Mouse (Mus musculus): ENCODE measurements at regions not wholly inside any gene's neighbourhood (a gene's known extent, or its start where the extent isn't known, plus 50 kb on each side); places are given as distances from the start of the nearest gene placed in this dataset.
"Not testable (repeated sequence)": the region's sequence is repeated elsewhere in the genome, so short reads cannot be mapped to it uniquely, and the experiment has no call there.

DNA sequence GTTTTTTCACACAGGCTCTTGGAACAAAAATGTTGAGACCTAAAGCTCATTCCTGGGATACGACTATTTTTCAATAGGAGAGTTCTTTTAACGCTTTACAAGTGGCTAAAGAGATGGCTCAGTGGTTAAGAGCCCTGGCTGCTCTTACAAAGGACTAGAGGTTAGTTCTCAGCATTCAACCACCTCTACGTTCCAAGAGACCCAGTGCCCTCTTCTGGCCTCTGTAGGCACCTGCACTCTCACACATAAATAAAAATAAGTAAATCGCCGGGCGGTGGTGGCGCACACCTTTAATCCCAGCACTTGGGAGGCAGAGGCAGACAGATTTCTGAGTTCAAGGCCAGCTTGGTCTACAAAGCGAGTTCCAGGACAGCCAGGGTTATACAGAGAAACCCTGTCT, 70.5 kb upstream of the Rad23b start:
- not testable (repeated sequence) for H3K36me3 ChIP-seq (ENCODE audit: control insufficient read depth, insufficient read depth, low read length); H3K4me3 ChIP-seq (ENCODE audit: low read depth, low read length); H3K4me2 ChIP-seq (ENCODE audit: low read depth, severe bottlenecking); H3K4me1 ChIP-seq (ENCODE audit: control insufficient read depth, insufficient read depth, low read length); DNase-seq (ENCODE audit: low spot score); H3K9ac ChIP-seq (ENCODE audit: low read length); H3K27ac ChIP-seq (replicated peaks; ENCODE audit: low read depth, low read length); H3K27me3 ChIP-seq (ENCODE audit: control insufficient read depth, insufficient read depth, low read length); H3K9me3 ChIP-seq (ENCODE audit: control insufficient read depth, low read length); ATAC-seq (ENCODE audit: insufficient number of reproducible peaks, low FRiP score, low TSS enrichment, low read depth)
- 91% methylated on average over 8 of the region's 8 CpGs for WGBS

DNA sequence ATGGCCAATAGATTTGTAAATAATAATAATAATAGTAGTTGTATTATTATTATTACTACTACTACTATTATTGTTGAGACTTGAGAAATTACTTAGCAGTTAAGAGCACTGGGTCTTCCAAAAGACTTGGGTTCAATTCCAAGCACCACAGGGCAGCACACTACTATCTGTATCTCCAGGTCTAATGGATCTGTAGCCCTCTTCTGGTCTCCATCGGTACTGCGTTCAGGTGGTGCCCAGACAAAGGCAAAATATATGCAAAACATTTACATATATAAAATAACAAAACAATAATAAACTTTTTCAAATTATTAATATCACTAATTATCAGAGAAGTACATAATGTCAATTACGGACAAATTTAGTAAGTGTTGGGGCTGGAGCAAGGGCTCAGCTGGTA, 69.1 kb upstream of the Rad23b start:
- DNase-seq (ENCODE audit: low spot score) (no peak), ATAC-seq (ENCODE audit: insufficient number of reproducible peaks, low FRiP score, low TSS enrichment, low read depth) (no peak)
- H3K4me2 ChIP-seq (ENCODE audit: low read depth, severe bottlenecking), result no peak overlapping the region
- no peaks in the 10 kb centered on the region for H3K4me1 ChIP-seq (ENCODE audit: control insufficient read depth, insufficient read depth, low read length)
- no peaks in the 10 kb centered on the region for H3K9me3 ChIP-seq (ENCODE audit: control insufficient read depth, low read length)
- no peaks in the 10 kb centered on the region for H3K27me3 ChIP-seq (ENCODE audit: control insufficient read depth, insufficient read depth, low read length)
- H3K36me3 ChIP-seq (ENCODE audit: control insufficient read depth, insufficient read depth, low read length), result no peaks in the 10 kb centered on the region
- H3K4me3 ChIP-seq (ENCODE audit: low read depth, low read length), result no peak overlapping the region
- WGBS, result 83% methylated on average over 3 of the region's 3 CpGs
- H3K9ac ChIP-seq (ENCODE audit: low read length), result no peak overlapping the region
- no peak overlapping the region for H3K27ac ChIP-seq (replicated peaks; ENCODE audit: low read depth, low read length)

DNA sequence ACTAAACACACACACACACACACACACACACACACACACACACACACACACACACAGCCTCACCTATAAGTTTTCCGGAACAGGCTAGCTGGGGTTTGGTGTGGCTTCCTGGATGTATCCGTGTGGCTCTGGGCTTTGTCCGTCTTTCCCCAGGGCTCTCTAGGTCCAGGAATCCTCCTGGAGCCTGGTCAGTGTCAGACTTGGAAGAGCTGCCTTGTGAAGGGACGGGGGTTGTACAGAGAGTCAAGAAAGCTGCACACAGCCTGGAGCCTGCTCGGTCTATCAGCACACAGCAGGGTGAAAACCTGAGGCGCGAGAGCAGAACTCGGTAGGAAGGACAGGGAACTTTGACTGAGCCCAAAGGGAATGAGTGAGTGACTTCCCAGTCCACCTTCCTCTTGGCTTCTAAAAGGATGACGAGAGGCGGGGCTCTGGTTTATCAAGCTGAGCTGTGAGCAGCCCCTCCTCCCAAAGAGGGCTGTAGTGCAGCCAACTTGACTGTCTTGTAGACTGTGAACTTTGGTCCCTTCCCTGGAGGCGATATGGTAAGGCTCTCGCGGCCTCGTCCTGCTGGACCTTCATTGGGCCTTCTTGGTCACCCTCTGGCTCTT, 68.3 kb upstream of the Rad23b start:
- Histone ChIP-seq H3K4me1 (ENCODE audit: control insufficient read depth, insufficient read depth, low read length) (no peaks in the 10 kb centered on the region), H3K27ac (replicated peaks; ENCODE audit: low read depth, low read length) (no peak overlapping the region), H3K4me3 (ENCODE audit: low read depth, low read length) (no peak overlapping the region), H3K9me3 (ENCODE audit: control insufficient read depth, low read length) (no peaks in the 10 kb centered on the region), H3K27me3 (ENCODE audit: control insufficient read depth, insufficient read depth, low read length) (no peaks in the 10 kb centered on the region), H3K4me2 (ENCODE audit: low read depth, severe bottlenecking) (no peak overlapping the region), H3K36me3 (ENCODE audit: control insufficient read depth, insufficient read depth, low read length) (no peaks in the 10 kb centered on the region), H3K9ac (ENCODE audit: low read length) (no peak overlapping the region)
- ATAC-seq (ENCODE audit: insufficient number of reproducible peaks, low FRiP score, low TSS enrichment, low read depth) (no peak), DNase-seq (ENCODE audit: low spot score) (no peak)
- WGBS, result 82% methylated on average over 14 of the region's 14 CpGs

DNA sequence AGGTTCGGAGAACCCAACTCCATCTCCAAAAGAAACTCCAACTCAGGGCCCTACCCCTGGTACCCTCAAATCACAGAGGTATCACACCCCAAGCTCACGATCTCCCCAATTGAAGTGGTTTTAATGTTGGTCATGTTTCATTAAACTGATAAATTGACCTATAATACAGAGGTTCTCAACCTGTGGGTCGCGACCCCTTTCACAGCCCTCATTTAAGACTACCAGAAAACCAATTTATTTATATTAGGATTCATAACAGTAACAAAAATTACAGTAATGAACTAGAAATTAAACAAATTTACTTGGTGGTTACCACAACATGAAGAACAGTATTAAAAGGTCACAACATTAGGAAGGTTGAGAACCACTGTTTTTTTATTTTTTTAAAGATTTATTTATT, 67.4 kb upstream of the Rad23b start:
- H3K36me3 ChIP-seq (ENCODE audit: control insufficient read depth, insufficient read depth, low read length), result no peaks in the 10 kb centered on the region
- no peak overlapping the region for H3K27ac ChIP-seq (replicated peaks; ENCODE audit: low read depth, low read length)
- WGBS, result 90% methylated on average over 4 of the region's 4 CpGs
- no peak overlapping the region for H3K4me2 ChIP-seq (ENCODE audit: low read depth, severe bottlenecking)
- no peak for ATAC-seq (ENCODE audit: insufficient number of reproducible peaks, low FRiP score, low TSS enrichment, low read depth)
- H3K9me3 ChIP-seq (ENCODE audit: control insufficient read depth, low read length), result no peaks in the 10 kb centered on the region
- no peak for DNase-seq (ENCODE audit: low spot score)
- no peaks in the 10 kb centered on the region for H3K4me1 ChIP-seq (ENCODE audit: control insufficient read depth, insufficient read depth, low read length)
- no peak overlapping the region for H3K9ac ChIP-seq (ENCODE audit: low read length)
- H3K27me3 ChIP-seq (ENCODE audit: control insufficient read depth, insufficient read depth, low read length), result no peaks in the 10 kb centered on the region
- no peak overlapping the region for H3K4me3 ChIP-seq (ENCODE audit: low read depth, low read length)

DNA sequence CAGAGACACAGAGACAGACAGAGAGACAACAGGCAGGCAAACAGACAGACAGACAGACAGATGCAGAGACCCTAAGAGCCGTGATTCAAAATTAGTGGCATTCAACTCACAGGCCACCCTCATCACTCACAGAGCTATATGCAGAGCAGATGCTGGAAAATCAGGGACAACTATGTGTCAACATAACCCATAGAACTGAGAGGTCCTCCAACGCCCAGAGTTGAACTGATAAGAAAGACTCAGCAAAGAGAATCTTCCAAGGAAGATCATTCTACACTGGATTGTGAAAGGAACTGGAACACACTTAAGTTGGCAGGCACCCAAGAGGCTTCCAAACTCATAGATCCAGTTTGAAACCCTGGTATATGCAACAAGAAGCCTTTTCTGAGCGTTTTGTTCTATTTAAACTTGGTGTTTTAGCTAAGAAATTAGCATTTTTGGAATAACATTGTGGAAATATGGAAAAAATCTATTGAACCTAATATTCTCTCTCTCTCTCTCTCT, 65.1 kb upstream of the Rad23b start:
- ATAC-seq (ENCODE audit: insufficient number of reproducible peaks, low FRiP score, low TSS enrichment, low read depth) (no peak), DNase-seq (ENCODE audit: low spot score) (no peak)
- no peaks in the 10 kb centered on the region for H3K27me3 ChIP-seq (ENCODE audit: control insufficient read depth, insufficient read depth, low read length)
- H3K4me1 ChIP-seq (ENCODE audit: control insufficient read depth, insufficient read depth, low read length), result no peaks in the 10 kb centered on the region
- 79% methylated on average over 3 of the region's 3 CpGs for WGBS
- no peak overlapping the region for H3K4me3 ChIP-seq (ENCODE audit: low read depth, low read length)
- no peak overlapping the region for H3K4me2 ChIP-seq (ENCODE audit: low read depth, severe bottlenecking)
- no peak overlapping the region for H3K9ac ChIP-seq (ENCODE audit: low read length)
- no peak overlapping the region for H3K27ac ChIP-seq (replicated peaks; ENCODE audit: low read depth, low read length)
- H3K9me3 ChIP-seq (ENCODE audit: control insufficient read depth, low read length), result no peaks in the 10 kb centered on the region
- no peaks in the 10 kb centered on the region for H3K36me3 ChIP-seq (ENCODE audit: control insufficient read depth, insufficient read depth, low read length)

DNA sequence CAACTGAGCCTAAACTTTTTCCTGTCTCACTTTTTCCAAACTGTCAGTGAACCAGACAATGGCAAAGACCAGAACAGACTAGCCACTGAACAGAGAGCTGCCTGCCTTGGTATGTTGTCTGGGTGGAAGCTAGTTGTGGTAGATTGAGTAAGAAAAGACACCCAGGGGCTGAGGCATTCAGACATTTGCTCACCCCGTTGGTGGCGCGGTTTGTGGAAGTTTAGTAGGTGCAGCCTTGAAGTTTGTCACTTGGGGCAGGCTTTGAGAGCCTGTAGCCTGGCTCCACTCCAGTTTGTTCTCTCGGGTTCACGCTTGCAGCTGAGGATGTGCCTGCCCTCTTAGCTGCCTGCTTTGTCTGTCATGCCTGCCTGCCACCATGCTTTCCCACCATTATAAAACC, 64.2 kb upstream of the Rad23b start:
- H3K4me2 ChIP-seq (ENCODE audit: low read depth, severe bottlenecking), result no peak overlapping the region
- DNase-seq (ENCODE audit: low spot score), result no peak
- H3K27ac ChIP-seq (replicated peaks; ENCODE audit: low read depth, low read length), result no peak overlapping the region
- WGBS, result 41% methylated on average over 5 of the region's 5 CpGs
- H3K4me1 ChIP-seq (ENCODE audit: control insufficient read depth, insufficient read depth, low read length), result no peaks in the 10 kb centered on the region
- no peaks in the 10 kb centered on the region for H3K9me3 ChIP-seq (ENCODE audit: control insufficient read depth, low read length)
- H3K4me3 ChIP-seq (ENCODE audit: low read depth, low read length), result no peak overlapping the region
- no peak overlapping the region for H3K9ac ChIP-seq (ENCODE audit: low read length)
- no peaks in the 10 kb centered on the region for H3K36me3 ChIP-seq (ENCODE audit: control insufficient read depth, insufficient read depth, low read length)
- no peaks in the 10 kb centered on the region for H3K27me3 ChIP-seq (ENCODE audit: control insufficient read depth, insufficient read depth, low read length)
- no peak for ATAC-seq (ENCODE audit: insufficient number of reproducible peaks, low FRiP score, low TSS enrichment, low read depth)

DNA sequence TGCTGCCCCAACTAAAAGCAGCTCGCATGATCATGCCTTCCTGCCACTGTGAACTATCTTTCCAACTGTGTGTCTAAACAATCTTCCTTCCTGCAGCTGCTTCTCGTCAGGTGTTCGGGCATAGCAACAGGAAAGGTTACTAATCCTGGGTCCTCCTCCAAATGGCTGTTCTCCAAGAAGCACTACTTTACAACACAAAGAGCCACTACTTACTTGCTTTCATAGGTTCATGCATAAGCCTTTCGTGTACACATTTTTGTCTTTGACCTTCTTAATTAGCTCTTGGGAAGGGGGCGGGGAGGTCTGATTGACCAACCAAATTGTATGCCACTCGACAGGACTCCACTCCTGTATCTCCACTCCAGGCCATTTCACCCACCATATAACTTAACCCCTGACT, 61.4 kb upstream of the Rad23b start:
- Histone ChIP-seq H3K4me1 (ENCODE audit: control insufficient read depth, insufficient read depth, low read length) (no peaks in the 10 kb centered on the region), H3K4me3 (ENCODE audit: low read depth, low read length) (no peak overlapping the region), H3K9me3 (ENCODE audit: control insufficient read depth, low read length) (no peaks in the 10 kb centered on the region), H3K36me3 (ENCODE audit: control insufficient read depth, insufficient read depth, low read length) (no peaks in the 10 kb centered on the region), H3K27me3 (ENCODE audit: control insufficient read depth, insufficient read depth, low read length) (no peaks in the 10 kb centered on the region), H3K4me2 (ENCODE audit: low read depth, severe bottlenecking) (no peak overlapping the region), H3K9ac (ENCODE audit: low read length) (no peak overlapping the region), H3K27ac (replicated peaks; ENCODE audit: low read depth, low read length) (no peak overlapping the region)
- no peak for ATAC-seq (ENCODE audit: insufficient number of reproducible peaks, low FRiP score, low TSS enrichment, low read depth)
- no peak for DNase-seq (ENCODE audit: low spot score)
- WGBS, result 79% methylated on average over 6 of the region's 6 CpGs

DNA sequence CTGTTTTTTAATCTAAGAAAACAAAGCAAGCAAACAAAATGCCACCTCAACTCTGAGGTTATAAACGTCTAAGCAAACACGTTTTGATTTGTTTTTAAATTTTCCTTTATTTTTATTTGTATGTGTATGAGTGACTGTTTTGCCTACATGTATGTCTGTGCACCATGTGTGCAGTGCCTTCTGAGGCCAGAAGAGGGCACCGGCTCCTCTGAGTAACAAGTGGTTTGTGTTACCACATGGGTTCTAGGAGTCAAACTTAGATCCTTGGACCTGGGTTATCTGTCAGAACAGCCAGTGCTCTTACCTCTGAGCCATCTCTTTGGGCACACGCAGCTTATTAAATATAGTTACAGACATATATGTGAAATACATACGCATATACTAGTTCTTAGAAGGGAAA, 57.6 kb upstream of the Rad23b start:
- ATAC-seq (ENCODE audit: insufficient number of reproducible peaks, low FRiP score, low TSS enrichment, low read depth) (no peak), DNase-seq (ENCODE audit: low spot score) (no peak)
- H3K36me3 ChIP-seq (ENCODE audit: control insufficient read depth, insufficient read depth, low read length), result no peaks in the 10 kb centered on the region
- no peak overlapping the region for H3K9ac ChIP-seq (ENCODE audit: low read length)
- H3K4me2 ChIP-seq (ENCODE audit: low read depth, severe bottlenecking), result no peak overlapping the region
- H3K9me3 ChIP-seq (ENCODE audit: control insufficient read depth, low read length), result no peaks in the 10 kb centered on the region
- H3K27me3 ChIP-seq (ENCODE audit: control insufficient read depth, insufficient read depth, low read length), result no peaks in the 10 kb centered on the region
- no peaks in the 10 kb centered on the region for H3K4me1 ChIP-seq (ENCODE audit: control insufficient read depth, insufficient read depth, low read length)
- no peak overlapping the region for H3K27ac ChIP-seq (replicated peaks; ENCODE audit: low read depth, low read length)
- WGBS, result 87% methylated on average over 5 of the region's 5 CpGs
- no peak overlapping the region for H3K4me3 ChIP-seq (ENCODE audit: low read depth, low read length)

DNA sequence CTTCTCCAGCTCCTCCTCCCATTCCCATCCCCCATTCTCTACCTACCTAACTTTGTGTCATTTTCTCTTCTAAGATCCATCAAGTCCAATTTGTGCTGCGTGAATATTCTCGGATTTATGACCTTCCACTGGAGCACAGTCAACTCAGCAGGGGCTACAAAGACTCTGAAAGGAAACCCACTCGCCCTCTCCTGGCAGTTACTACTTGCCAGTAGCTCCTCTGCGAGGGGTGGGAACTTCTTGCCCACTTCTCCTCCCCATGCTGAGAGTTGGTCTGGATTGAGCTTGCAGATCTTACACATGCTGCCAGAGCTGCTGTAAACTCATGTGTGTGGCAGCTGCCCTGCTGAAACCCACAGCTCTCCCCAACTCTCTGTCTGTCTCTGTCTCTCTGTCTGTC, 57.1 kb upstream of the Rad23b start:
- Histone ChIP-seq H3K4me1 (ENCODE audit: control insufficient read depth, insufficient read depth, low read length) (no peaks in the 10 kb centered on the region), H3K27me3 (ENCODE audit: control insufficient read depth, insufficient read depth, low read length) (no peaks in the 10 kb centered on the region), H3K4me2 (ENCODE audit: low read depth, severe bottlenecking) (no peak overlapping the region), H3K9me3 (ENCODE audit: control insufficient read depth, low read length) (no peaks in the 10 kb centered on the region), H3K27ac (replicated peaks; ENCODE audit: low read depth, low read length) (no peak overlapping the region), H3K36me3 (ENCODE audit: control insufficient read depth, insufficient read depth, low read length) (no peaks in the 10 kb centered on the region), H3K4me3 (ENCODE audit: low read depth, low read length) (no peak overlapping the region), H3K9ac (ENCODE audit: low read length) (no peak overlapping the region)
- ATAC-seq (ENCODE audit: insufficient number of reproducible peaks, low FRiP score, low TSS enrichment, low read depth) (no peak), DNase-seq (ENCODE audit: low spot score) (no peak)
- WGBS, result 37% methylated on average over 4 of the region's 4 CpGs

Measured in limb, embryonic 11.5 days (tissue).